Mouse (Mus musculus) heart, postnatal 4 days (tissue): Measurements from ENCODE around the gene Steap3. TPM values are rescaled to one million over a fixed set of nuclear protein-coding genes. Genes with fewer than 3 reads are reported as not detected.

ENCODE experiments used
- DNase-seq: peaks from one replicate; pipeline ENCODE4 v3.0.0; 2021
- total RNA-seq, 2 experiments: library from RNA; stranded (reverse); gene quantifications; 2 replicates each; pipeline ENCODE4 v1.2.3; 2021

The Steap3 gene
- total RNA-seq, 2 experiments from 2014 or later = 24.3 to 24.8 TPM

DNA sequence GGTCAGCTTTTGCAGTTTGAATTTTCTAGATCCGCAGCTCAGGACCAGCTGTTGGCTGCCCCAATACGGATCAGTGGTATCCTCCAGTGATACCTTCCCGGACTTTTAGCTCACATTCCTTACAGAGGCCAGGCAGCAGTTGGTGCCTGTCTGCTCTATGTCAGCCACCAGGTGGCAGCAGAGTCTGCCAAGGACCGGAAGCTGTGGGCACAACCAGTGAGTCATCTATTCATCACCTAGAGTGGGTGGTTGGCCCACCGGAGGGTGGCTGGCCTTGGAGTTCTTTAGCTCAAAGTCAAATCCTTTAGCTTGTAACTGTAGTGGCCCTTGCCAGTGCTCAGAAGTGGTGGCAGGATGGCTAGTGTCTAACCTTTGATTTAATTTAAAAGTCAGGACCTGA is 75.3 kb downstream of the Steap3 start:
- peak; percentile 84 for DNase-seq

DNA sequence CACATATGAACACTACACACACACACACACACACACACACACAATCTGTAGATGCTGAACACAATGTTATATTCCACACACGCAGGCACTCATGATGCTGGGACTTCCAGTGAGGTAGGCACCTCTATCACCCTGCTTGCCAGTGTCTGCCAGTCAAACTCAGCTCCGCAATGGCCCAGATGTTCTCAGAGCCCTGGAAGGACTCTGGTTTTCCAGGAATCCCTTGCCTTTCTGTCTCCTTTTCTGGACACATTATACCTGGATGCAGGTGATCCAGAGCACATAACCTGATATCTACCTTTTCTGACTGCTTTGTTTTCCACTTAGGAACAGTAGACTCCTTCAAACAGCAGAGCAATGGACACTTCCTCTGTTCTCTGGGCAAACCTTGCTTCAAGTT is 75.8 kb downstream of the Steap3 start:
- DNase-seq = no peak

DNA sequence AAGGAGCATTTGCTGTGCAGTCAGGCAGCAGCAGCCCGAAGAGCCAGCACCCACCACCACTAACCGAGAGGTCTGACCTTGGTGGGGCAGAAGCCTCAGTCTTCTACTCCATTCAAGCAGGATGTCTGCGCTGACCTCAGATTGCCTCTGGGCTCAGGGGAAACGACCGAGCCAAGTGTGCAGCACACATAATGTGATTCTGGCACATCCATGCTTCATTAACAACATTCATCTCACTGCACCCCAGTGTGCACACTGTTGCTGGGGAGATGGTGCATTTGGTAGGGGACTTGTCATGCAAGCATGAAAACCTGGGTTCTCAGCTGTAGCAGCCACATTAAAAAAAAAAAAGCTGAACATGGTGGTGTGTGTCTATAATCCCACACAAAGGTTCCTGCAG is 76.6 kb downstream of the Steap3 start:
- DNase-seq = no peak

DNA sequence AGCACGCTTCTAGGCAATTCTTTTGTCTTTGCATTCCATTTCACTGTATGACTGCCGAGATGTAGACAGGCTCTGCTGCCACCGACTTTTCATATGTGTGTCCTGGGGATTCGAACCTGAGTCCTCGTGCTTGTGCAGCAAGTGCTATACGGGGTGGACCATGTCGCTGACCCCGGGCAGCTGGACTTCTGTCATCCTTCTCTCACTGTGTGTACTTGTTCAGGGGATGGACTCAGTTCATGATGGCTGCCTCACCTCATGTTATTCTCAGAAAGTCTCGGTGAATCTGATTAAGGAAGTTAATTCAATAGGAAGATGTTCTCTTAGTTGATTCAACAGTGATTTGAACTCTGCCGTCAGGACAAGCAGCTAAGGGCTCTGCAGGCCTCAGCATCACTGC is 78.9 kb downstream of the Steap3 start:
- no peak for DNase-seq

DNA sequence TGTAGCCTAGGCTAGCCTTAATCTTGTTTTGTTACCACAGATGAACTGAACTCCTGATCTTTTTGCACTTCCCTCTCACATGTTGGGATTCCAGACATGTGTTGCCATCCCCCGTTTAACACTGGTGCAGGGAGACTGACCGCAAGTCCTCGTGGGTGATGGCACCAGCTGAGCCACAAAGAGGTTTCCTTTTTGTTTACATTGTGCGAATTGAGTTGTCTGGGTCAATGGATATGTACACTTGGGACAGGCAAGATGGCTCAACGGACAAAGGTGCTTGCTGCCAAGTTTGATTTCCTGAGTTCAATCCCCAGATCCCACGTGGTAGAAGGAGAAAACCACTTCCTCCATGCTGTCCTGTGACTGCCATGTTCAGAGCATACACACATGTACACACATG is 80.2 kb downstream of the Steap3 start:
- DNase-seq = no peak

DNA sequence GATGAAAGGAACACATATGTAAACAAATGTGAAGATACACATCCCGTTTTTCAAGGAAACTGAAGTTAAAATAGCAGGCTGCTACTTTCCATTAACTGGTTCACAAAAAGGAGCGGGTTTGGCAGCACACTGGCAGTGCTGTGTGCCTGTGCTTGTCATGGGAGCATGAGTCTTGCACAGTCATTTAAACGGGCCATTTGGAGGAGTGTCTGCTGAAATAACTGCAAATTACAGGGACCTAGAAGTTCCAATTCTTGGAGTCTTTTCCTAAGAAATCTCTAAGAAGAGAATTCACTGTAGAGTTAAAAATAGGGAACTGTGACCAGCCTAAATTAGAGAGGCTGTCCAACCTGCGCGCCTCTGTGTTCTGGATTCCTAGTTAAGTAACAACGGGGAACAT is 81.6 kb downstream of the Steap3 start:
- DNase-seq = no peak

DNA sequence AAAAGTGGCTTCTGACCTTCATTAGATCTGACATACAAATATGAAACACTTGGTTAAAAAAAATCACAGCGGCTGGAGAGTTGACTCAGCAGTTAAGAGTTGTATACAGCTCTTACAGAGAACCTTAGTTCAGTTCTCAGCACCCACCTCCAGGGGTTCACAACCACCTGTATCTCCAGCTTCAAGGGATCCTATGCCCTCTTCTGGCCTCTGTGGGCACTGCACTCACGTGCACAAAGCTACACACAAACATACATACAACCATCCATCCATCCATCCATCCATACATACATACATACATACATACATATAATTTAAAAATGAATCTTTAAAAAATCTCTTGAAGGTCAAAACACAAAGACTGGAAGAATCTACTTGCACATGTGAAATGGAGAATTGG is 82.2 kb downstream of the Steap3 start:
- DNase-seq = no peak

DNA sequence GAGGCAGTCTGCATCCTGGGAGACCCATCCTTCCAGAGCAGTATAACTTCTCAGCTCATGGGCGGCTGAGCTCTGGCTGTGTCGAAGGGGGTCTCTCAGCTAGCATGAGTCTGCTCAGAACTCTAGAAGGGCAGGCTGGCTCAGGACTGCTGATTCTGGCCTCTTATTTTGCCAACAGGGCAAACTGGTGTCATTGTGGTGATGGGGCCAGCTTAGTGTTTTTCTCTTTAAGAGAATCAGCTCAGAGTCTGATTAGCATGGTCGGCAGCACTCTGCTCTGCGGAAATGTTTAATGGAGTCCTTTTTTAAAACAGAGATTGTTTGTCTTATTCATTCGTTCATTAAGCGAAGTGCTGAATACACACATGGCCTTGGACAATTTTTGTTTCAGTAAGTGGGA is 83.3 kb downstream of the Steap3 start:
- no peak for DNase-seq

DNA sequence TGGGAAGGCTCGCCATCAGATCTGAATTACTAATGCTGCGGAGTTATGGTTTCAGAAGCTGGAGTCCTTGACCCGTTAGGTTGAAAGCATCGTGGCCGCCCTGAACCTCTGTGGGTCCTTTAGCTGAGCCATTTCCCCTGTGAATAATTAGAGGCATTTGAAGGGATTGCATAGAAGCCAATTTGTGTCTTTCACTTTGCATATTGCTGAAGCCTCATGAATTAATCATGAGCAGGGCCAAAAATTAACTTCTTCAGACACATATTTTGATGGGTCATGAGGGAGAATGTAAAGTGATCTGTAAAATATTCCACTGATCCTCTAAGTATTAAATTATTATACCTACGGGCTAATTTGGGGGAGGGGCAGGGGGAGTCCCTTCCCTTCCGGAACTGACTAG is 85.4 kb downstream of the Steap3 start:
- DNase-seq = no peak

DNA sequence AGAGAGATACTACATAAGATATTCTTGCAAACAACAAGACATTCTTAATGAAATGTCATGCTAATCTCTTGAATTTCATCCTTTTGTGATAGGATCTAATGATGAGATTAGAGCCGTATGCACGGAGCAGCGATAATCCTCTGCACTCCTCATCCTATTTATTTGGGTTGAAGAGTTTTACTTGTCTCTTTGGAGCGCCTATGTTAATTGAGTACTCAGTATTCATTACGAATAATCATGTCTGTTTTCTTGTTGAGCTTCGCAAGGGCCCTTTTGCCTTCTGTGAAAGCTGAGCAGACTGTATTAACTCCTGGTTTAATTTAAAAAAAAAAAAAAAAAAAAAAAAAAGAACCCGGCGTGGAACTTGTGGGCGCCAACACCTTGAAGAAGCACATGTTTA is 85.8 kb downstream of the Steap3 start:
- DNase-seq = no peak

DNA sequence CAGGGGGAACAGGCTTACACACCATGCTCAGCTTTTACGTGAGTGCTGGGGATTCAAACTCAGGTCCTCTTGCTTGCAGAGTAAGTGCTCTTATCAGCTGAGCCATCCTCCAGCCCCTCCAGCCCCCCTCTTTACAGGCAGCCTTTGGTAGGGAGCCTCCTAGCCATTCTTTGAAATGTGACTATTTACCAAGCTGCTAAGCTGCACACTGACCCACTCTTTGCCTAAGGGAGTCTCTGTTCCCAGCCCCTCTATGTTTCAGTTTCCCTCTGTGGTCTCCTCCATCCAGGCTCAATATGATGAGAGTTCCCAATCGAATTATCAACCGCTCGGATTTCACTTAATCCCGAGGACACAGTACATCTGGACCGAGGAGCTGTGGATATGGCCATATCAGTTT is 86.3 kb downstream of the Steap3 start:
- DNase-seq = no peak

DNA sequence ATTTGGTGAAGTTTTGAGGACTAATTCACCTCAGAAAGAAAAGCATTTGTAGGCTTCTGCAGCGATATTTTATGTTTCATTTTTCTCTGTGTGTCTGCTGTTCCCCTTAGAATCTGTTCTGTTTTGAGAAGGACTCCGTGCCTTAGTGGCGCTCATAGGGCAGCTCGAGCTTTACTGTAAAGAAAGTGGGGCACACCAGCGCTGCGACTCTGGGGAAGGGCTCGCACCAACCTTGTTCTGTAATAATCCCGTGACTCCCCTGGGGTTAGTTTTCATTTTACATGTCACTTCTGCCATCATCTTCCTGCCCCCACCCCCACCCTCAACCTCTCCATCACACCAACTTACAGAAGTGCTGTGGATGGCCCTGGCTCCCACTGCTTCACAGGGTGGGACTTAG is 95.4 kb downstream of the Steap3 start:
- DNase-seq = no peak

DNA sequence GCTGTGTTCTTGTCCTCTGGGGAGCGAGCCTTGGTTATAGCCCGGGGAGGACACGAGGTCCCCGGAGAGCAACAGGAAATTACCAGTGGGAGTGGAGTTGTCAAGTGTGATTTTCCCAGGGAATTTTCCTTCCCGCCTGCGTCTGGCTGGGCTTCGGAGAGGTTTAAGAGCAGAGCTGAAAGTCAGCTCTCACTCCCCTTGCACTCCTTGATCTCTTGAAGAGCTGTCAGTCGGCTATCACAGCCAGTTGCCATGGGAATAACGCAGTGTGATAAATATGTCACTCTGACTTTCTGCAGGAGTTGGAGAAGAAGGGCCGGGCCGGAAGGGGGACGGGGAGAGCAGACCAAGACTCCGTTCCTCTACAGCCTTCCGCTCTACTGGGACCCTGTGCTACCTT is 96.2 kb downstream of the Steap3 start:
- DNase-seq = peak; percentile 16

DNA sequence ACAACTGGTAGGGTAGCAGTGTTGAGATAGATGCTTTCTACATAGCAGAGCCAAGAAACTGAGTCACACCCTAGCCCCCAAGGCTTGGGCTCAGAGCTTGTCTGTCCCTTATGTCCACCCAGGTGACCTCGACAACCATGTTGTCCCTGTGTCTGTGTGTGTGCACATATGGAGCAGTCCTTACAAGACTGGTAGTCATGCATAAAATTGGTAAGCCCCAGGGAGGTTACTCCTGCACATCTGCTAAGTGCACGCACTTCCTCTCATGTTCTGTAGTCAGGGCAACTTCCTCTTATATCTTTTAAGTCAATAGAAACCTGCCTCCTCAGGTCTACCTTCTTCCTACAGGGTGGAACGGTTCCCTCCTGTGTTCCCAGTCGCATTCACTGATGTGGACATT is 97.5 kb downstream of the Steap3 start:
- no peak for DNase-seq

DNA sequence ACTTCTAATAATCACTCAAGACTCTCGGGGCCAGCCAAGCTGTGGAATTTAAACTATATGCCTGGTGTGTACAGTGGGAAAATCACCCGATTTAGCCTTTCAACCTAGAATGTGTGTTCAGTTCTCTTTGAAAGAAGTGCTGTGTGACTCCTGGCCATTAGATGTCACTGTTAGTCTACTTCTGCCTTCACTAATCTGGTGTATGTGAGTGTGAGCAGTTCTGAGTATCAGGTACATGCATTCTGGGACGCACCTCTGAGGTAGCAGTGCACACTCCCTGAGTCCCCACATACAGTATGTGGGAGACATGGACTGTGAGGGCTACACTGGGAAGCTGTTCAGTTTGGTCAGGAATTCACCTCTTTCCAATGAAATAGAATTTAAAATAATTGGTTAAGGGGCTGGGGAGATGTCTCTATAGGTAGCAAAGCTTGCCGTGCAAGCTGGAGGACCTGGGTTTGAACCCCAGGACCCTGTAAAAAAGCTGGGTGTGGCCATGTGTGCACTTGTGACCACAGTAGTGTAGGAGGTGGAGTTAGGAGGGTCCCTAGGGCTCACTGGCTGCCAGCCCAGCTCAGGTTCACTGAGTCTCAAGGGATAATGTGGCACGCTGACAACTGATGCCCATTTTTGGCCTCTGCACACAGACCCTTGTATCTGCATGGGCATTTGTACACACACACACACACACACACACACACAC is 100.5 kb downstream of the Steap3 start:
- DNase-seq = peak; percentile 11

DNA sequence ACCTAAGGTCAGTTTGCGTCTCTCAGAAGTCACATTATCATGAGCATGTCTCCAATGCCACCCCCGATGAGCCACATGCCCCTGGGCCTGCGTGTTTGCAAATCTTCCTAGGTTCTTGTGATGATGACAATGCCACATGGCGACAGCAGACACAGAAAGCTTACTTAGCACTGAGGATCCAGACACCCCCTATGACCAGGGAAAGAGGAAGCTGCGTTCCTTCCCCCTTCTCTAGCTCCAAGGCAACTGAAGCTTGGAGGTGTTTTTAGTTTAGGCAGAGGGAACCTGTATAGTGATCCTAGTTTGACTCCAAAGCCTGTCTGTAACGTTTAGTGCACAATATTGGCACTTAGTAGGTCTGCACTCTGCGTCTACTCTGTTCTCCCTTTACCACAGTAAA is 102.2 kb downstream of the Steap3 start:
- no peak for DNase-seq

DNA sequence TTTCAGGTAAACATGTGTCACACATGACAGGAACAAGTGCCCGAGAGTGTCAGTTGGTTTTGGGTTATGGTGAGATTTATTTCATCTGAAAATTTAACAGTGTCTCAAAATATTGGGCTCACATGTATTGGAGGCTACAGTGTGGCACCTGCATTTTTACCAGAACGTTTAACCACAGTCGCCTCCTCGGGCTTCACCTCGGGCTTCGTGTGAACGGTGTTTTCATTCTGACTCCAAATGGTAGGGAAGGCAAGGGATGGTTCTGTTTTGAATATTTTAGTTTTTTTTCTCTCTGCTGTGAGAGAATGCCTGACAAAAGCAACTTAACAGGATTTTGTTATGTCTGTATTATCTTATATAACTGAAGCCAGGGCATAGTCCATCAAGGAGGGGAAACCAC is 103.8 kb downstream of the Steap3 start:
- DNase-seq = no peak

DNA sequence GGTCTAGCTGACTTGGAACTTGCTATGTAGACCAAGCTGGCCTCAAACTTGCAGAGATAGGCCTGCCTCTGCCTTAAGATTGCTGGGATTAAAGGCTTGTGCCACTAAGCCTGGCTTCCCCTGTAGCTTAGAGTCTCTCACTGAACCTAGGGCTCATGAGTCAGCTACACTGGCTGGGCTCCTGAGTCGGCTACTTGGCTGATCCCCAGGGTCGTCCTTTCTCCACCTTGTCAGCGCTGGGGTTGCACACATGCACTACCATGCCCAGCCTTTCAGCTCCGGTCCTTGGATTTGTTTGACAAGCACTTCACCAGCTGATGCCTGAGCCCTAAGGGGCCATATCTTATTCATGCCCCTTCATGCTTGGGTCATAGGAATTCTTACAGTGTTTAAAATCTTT is 104.5 kb downstream of the Steap3 start:
- DNase-seq = no peak

DNA sequence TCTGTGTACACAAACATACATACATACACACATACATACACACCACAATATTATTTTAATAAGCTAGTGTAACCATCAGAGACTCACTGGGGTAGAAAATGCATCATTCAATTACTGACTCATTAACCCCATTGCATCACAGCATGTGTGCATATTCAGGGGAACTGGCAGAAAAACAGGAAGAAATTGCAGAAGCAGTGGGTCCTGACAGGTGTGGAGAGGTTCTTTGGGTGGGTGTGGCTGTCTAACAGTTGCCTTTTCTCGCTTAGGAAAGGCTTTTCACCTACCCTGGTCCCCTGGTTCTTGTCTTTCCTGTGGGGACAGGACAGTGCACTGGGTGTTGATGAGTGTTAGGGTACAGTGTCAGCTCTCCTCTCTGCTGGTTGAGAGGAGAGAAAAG is 109.9 kb downstream of the Steap3 start:
- DNase-seq = no peak

DNA sequence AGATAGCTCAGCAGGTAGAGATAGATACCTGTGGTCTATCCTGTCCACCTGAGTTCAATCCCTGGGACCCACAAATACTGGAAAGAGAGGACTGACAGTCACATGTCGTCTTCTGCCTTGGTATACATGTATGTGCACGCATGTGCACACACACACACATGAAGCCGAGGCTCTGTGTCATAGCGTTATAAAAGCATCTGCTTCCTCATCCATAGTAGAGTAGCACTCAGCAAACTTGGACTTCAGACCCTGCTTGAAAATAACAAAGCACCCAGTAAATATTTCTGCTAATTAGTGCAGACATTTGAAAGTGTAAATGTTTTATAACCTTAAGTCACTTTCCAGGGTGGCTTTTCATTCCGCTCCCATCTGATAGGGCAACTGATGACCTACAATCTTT is 111.0 kb downstream of the Steap3 start:
- no peak for DNase-seq

DNA sequence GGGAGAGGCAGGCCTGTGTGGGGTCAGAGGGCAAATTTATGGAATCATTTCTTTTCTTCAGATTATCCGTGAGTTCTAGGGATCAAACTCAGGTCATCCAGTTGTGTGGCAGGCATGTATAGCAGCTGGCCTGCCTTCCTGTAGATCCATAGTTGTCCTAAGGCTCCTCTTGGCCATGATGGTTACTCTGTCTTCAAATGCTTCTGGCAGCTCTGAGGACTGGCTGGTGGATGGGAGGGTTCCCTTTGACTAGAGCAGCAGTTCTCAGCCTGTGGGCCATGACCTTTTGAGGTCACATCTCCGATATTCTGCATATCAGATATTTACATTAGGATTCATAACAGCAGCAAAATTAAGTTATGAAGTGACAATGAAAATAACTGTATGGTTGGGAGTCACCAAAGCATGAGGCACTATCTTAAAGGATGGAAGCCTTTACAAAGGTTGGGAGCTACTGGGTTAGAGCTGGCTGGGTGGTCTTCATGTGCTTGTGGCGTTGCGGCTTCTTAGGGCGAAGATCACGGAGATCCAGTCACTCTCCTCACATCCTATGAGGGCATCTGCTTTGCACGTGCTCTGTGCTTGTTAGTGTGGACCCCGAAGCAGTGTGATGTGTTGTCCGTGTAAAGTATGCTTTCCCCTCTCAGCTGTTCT is 113.9 kb downstream of the Steap3 start:
- no peak for DNase-seq

DNA sequence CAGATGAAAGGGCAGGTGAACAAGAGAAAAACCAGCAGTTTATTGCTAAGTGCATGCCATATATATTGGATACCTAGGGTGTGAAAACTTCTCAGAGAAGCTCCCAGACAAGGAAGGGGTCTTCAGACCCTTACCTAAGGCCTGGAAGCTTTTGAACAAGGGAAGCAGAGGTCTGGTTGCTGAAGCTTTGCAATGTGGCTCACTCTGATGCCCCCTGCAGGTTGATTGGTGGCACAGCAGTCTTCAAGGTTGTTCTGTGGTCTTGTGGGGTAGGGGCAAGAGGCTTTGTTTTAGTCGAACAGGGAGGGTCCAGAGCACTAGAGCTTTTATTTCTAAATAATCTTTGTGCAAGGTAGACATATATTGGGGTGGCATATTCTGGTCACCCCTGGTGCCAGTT is 117.2 kb downstream of the Steap3 start:
- peak; percentile 39 for DNase-seq

DNA sequence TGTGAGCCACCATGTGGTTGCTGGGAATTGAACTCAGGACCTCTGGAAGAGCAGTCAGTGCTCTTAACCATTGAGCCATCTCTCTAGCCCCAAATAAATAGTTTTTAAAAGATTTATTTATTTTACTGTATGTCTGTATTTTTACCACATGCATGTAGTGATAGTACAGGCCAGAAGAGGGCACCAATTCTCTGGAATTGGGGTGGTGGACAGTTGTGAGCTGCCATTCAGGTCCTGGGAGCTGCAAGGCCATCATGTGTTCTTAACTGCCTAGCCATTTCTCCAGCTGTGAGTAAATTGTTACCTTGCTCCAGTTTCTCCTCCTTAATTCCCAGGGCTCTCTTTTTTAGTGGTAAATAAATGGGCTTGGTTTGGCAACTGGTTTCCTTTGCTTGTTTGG is 118.3 kb downstream of the Steap3 start:
- DNase-seq = peak; percentile 49

DNA sequence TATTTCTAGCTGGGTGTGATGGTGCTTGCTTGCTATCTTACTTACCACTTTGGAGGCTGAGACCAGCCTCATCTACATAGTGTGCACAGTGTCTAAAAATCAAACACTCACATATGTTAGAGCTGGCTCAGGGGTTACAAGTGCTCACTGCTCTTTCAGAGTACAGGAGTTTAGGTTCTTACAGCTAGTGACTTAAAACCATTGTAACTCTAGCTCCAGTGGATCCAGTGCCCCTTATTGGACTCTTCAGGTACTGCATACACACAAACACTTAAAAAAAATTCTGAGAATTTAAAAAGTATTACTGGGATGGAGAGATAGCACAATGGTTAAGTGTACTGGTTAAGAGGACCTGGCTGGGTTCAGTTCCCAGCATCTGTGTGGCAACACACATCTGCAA is 125.5 kb downstream of the Steap3 start:
- DNase-seq = no peak
